Mouse (Mus musculus) hematopoietic stem cell, adult 5-6 weeks (primary cell): ENCODE measurements around the gene Cpa1. TPM values are rescaled to one million over a fixed set of nuclear protein-coding genes. Genes with fewer than 3 reads are reported as not detected.

Experiments
- ATAC-seq, 2 experiments: fragments of 125-278 bp in 1 of 2; replicated peaks in 1 of 2; 2 replicates each; pipeline ENCODE4 v1.8.0; 2016 to 2017; ENCODE audit warnings: inconsistent platforms in 2 of 2, mild to moderate bottlenecking in 2 of 2, moderate number of reproducible peaks in 2 of 2, low read depth in 1 of 2, moderate TSS enrichment in 1 of 2; ENCODE audit not compliant: low FRiP score in 2 of 2, poor library complexity in 2 of 2, severe bottlenecking in 2 of 2, insufficient read depth in 1 of 2, low TSS enrichment in 1 of 2
- total RNA-seq: library from RNA; stranded (forward); fragments of 172-1452, 232-1000 nt; gene quantifications from 2 replicates; pipeline ENCODE4 v1.2.3, GENCODE M21; 2017

Cpa1 gene
- total RNA-seq = not detected in 2 replicates

- ATAC-seq = no peak
Observed at GRCm38 (mm10) chr6:30638674-30639268, at the start of gene Cpa1. Cpa1 (plus strand) TSS chr6:30639218.

DNA sequence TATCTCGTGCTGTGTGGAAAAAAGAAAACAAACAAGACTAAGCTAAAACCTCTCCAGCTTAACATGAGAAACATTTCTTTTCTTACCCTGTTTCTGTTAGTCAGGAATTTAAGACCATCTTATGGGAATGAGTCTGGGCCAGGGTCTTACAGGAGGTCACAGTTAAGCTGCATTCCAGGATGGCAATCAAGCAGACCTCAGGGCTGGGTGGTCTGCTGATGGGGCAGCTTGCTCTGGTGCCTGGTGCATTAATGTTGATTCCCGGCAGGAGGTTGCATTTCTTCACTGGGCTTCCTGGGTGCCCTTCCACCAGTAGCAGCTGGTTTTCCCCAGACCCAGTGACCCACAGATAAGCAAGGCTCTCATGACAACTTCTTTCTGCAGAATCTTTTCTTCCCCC, 49.2 kb upstream of the Cpa1 start:
- no peak for ATAC-seq

DNA sequence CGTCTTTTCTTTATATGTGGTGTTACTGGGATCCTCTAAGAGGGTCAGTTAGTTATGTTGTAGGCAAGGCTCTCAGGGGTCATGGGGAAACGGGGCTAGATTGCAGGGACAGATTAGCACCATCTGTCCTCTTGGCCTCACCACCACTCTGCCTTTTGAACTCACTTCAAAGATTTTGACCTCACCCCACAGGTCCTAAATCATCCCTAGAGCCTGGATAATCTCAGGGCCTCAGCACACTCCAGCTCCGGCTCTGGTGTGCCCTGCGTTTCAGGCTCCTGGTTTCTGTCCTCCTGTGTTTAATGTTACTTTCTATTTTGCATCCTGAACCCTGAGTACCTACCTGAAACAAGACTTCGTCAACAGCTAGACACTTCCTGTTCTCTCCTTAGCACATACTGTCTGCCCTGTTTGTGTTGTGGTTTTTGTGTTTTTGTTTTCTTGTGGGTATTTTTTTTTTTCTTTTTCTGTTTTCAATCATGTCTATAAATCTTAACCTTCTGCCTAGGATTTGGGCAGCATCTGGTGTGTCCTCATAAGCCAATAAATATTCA, 47.1 kb upstream of the Cpa1 start:
- no peak for ATAC-seq

DNA sequence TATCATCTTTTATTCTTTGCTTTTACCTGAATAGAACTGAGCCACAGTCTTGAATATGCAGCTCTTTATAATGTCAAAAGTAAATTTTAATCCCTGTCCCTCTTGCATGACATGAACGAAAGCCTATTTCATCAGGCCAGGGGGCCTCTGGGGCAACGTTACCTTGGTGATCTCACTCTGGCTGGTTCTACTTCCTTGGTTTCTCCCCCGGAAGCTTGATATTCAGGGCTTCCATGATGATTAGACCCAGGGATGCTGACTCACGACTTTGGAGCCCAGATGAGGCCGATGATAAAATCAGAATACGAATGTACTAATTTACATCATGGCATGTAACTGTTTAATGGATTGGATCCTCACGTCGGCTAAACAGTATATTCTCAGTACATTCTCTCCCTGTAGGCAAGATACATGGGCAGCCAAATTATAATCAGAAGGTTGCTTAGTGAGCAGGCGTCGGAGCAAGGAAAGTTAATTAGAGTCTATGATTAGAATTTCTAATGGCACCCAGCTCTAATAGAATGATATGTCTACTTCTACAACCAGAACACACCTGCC, 46.5 kb upstream of the Cpa1 start:
- 0 out of 4 replicates have a peak, but pooled peaks of 1 of the 2 experiments have one; percentile 14 for ATAC-seq

- ATAC-seq = no peak
Observed at GRCm38 (mm10) chr6:30594364-30594763, 44.7 kb upstream of the Cpa1 start.

- no peak for ATAC-seq
Observed at GRCm38 (mm10) chr6:30596230-30596898, 42.7 kb upstream of the Cpa1 start.

DNA sequence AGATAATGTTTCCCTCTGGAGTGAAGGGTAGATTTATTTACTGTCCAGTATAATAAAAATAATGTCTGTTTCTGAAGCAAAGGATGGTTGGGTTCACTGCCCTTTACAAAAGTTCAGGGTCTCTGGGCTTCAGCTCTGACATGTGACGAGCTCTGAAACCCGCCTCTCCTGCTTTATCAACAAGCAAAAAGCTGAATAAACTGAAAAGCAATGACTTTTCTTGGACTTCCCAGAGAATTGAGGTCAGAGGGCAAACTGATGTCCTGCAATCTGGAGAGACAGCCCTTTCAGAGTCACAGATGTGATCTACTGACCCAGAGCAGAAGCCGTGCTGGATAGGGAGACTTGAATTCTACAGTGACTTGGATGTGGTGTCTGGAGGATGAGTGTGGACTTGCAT, 39.0 kb upstream of the Cpa1 start:
- no peak for ATAC-seq

DNA sequence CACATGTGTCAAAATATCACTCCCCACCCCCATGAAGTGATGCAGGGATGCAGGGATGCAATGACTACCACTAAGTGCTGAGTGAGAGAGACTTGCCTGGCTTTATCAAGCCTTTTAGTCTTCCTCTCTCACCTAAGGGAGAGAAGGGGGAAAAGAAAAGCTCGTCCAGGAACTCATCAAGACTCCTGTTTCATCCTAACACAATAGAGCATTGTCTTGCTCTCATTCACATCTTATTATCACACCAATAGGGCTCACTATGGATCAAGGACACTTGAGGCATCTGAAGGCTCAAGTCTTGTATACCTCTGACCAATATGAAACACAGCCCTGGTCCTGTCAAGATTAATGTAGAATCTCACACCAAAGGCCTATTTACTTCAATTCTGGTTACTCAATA, 38.0 kb upstream of the Cpa1 start:
- no peak for ATAC-seq

GRCm38 (mm10) chr6:30604342-30604867, 34.6 kb upstream of the Cpa1 start:
- no peak for ATAC-seq

- ATAC-seq = no peak
Observed at GRCm38 (mm10) chr6:30605111-30605510, 33.9 kb upstream of the Cpa1 start.

DNA sequence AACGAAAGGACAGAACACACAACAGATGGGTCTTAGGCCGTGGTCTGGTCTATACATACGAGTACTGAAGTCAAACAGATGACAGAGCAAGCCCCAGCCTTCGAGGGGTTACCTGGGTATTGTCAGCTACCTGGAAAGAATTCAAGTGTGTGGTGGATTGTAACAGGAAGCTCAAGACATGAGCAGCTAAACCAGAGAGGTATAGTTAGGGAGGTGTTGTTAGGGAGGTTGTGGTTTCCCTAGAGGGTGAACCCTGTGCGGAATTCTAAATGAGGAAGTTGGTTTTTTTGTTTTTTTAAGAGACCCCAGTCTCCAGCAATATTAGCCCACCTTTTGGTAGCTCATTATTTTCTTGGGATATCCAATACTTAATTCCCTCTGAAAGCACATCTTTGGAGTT, 33.3 kb upstream of the Cpa1 start:
- ATAC-seq = peak; percentile 86 to 88

DNA sequence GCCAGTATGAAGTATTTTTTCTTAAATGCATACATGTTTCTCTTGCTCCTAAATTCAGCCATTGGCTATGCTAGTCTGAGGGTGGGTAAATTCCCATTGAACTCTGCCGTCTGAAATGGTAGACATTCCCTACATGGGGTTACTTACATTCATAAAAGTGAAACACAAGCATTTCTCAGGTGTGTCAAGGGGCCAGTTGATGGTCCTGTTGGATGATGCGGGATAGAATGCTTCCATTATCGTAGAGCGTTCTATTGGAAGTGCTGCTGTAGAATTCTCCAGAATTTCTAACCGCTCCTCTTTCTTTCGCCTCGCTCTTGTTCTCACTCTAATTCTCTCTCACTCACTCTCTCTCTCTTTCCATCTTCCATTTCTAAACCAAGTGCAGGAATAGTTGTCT, 28.3 kb upstream of the Cpa1 start, which contains the start of gene Cpa5:
Gene Cpa5 (plus strand): TSS at position 301 of the 400 bp plus-strand sequence.
- no peak for ATAC-seq

- no peak for ATAC-seq
Observed at GRCm38 (mm10) chr6:30611212-30611611, 27.8 kb upstream of the Cpa1 start.

- ATAC-seq = no peak
Observed at GRCm38 (mm10) chr6:30614251-30614650, 24.8 kb upstream of the Cpa1 start.

GRCm38 (mm10) chr6:30615741-30616140, 23.3 kb upstream of the Cpa1 start:
- ATAC-seq = no peak

DNA sequence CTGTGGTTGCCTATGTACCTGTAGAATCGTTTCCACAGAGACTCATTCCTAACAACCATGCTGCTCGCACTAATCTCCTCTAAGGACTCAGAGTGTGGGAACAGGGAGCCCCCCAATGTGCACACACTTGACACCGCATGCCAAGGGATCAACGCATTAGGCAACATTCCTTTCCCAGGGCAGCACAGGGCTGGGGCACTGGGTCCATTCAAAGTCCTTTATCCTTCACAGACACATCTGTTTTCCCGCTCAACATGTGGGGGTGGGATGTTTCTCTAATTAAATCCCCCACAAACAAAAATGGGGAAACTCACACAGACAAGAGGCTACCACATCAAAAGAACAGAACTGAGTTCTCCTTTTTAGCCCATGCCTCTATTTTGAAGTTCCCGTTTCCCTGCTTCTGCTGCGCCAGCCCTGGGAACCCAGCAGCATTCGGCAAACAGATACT, 22.5 kb upstream of the Cpa1 start:
- ATAC-seq = peak; percentile 76 to 81

- ATAC-seq = peak; percentile 36 to 53; a peak in 3 of 4 replicates
Observed at GRCm38 (mm10) chr6:30617020-30617958, 21.7 kb upstream of the Cpa1 start.
